In the genomic region with DNA sequence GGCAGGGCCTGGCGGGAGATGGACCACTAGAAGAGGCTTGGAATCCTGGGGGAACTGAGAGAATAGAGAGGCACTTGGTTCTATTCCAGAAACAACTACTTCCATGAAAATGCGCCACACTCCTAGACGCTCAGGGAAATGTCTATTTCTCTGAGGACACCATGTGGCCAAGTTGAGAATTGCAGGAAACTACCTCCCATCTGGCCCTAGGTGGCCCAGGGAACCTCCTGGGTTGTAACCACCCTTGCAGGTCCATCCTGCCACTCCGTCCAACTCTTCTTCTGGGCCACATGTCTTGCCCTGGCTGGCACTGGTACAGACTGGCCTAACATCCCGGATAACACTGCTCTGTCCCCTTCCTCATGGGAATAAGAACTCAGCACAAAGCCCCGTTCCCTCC, we compare ENCODE assay signal across 7 mouse cellular contexts. TPM values are rescaled to one million over a fixed set of nuclear protein-coding genes. Genes with fewer than 3 reads are reported as not detected.
DNase-seq lines count a peak whose midpoint lies in the region; ATAC-seq lines count a peak whose summit lies in the region.

No protein-coding gene starts in this region.

- DNase-seq in T-cell, adult 2 months (ENCODE audit: low spot score) = peak; percentile 15
- peak; percentile 70 to 72 for DNase-seq in cerebellum, adult 18-20 months
- peak; percentile 71 for DNase-seq in hindlimb bud, embryonic 11.5 days (ENCODE audit: extremely low spot score, low read depth, low spot score)
- DNase-seq in left cerebral cortex, adult 18-20 months (ENCODE audit: low spot score in 2 of 2) = peak; percentile 68 to 84
- DNase-seq in right cerebral cortex, postnatal 14 days = peak; percentile 66

- peak; percentile 89 for ATAC-seq in frontal cortex, adult (ENCODE audit: low TSS enrichment)
- ATAC-seq in megakaryocyte-erythroid progenitor cell, adult 5-6 weeks (replicated peaks; ENCODE audit: low FRiP score, low TSS enrichment, poor library complexity, severe bottlenecking) = peak; percentile 69

RNA-seq across cellular contexts. Expression of a gene that starts 7.3 kb away (rescaled TPM):
- total RNA-seq in left cerebral cortex, adult 18-20 months (2021) = under 1 TPM in 1 of 2 experiments, not detected in 1; 0.28 TPM
- not detected in 2 replicates for total RNA-seq in megakaryocyte-erythroid progenitor cell, adult 5-6 weeks (2014; fragmentation: Nextera tagmentation)
- not detected in 2 replicates for total RNA-seq in megakaryocyte-erythroid progenitor cell, adult 5-6 weeks (2017)

RNA-seq across cellular contexts. Expression of a gene that starts 24.2 kb away (rescaled TPM):
- 1 to 10 TPM; 1.6 to 2.0 TPM for total RNA-seq in left cerebral cortex, adult 18-20 months (2021)
- not detected in 2 replicates for total RNA-seq in megakaryocyte-erythroid progenitor cell, adult 5-6 weeks (2014; fragmentation: Nextera tagmentation)
- 1.2 TPM in 1 of 2 replicates, not detected in the other for total RNA-seq in megakaryocyte-erythroid progenitor cell, adult 5-6 weeks (2017)

RNA-seq across cellular contexts. Expression of a gene that starts 43.3 kb away (rescaled TPM):
- total RNA-seq in left cerebral cortex, adult 18-20 months (2021) = under 1 TPM in 1 of 2 experiments, not detected in 1; 0.21 TPM
- not detected in 2 replicates for total RNA-seq in megakaryocyte-erythroid progenitor cell, adult 5-6 weeks (2014; fragmentation: Nextera tagmentation)
- not detected in 2 replicates for total RNA-seq in megakaryocyte-erythroid progenitor cell, adult 5-6 weeks (2017)

RNA-seq across cellular contexts. Expression of a gene that starts 43.4 kb away (rescaled TPM):
- total RNA-seq in left cerebral cortex, adult 18-20 months (2021) = 10 to 100 TPM; 10.9 to 11.9 TPM
- 5.4 and 8.6 TPM in 2 replicates for total RNA-seq in megakaryocyte-erythroid progenitor cell, adult 5-6 weeks (2014; fragmentation: Nextera tagmentation)
- total RNA-seq in megakaryocyte-erythroid progenitor cell, adult 5-6 weeks (2017) = 4.6 and 6.0 TPM in 2 replicates

RNA-seq across cellular contexts. Expression of a gene that starts 53.6 kb away (rescaled TPM):
- not detected for total RNA-seq in left cerebral cortex, adult 18-20 months (2021)
- not detected in 2 replicates for total RNA-seq in megakaryocyte-erythroid progenitor cell, adult 5-6 weeks (2014; fragmentation: Nextera tagmentation)
- total RNA-seq in megakaryocyte-erythroid progenitor cell, adult 5-6 weeks (2017) = not detected in 2 replicates

Comparison
In these comparisons a context has a peak if more than half of its experiments do, and no peak if none do; other contexts are left out.
1. Peak in every context shown above with its lines: DNase-seq and ATAC-seq.
2. DNase-seq: peak in every context shown above with its lines; median percentile 76 in left cerebral cortex, adult 18-20 months; 71 in cerebellum, adult 18-20 months; 71 in hindlimb bud, embryonic 11.5 days; 66 in right cerebral cortex, postnatal 14 days; 15 in T-cell, adult 2 months.